Mouse (Mus musculus) small intestine, adult 10 weeks (tissue): Measurements from ENCODE around the gene Cflar. TPM values are rescaled to one million over a fixed set of nuclear protein-coding genes. Genes with fewer than 3 reads are reported as not detected.

Source experiments
- polyA plus RNA-seq: library from polyadenylated mRNA; stranded (reverse); fragments of 350-450 nt; fragmentation: Illumina TruSeq; extraction: RNeasy Lipid Tissue Mini Kit (QIAGEN cat#74804); gene quantifications from one replicate; pipeline ENCODE4 v1.2.3, GENCODE M21; 2014; ENCODE audit warnings: low replicate concordance

Gene Cflar
- 112 TPM for polyA plus RNA-seq

DNA sequence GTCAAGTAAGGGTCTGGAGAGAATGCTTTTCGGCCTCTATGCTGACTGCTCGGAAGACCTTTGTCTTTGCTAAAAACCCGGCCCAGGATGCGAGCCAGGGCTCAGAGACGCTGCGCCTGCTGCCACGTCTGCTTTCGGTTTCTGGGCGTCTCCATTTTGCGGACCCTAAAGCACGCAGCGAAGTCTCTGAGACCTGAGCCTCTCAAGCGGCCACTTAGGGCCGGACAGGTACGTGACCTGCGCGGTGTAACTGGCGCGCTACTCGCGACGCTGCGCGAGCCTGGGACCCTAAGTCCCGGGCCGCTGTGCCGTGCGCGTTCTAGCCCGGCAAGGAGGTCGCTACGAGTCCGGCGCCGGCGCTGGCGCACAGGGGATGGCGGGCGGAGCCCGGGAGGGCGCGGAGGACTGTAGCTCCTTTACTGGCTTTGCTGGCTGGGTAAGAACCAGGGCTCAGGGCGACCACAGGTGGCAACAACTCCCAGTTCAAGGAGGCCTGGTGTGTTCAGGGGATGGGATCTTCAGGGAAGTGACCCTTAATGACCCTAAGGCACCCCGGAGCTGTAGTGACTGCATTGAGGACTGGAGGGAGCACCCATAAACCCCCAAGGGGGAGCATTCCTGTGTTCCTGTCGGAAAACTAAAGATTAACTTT, at the start of gene Cflar:
TSS of gene Cflar (plus strand) at position 144 of the 652 bp plus-strand sequence.

DNA sequence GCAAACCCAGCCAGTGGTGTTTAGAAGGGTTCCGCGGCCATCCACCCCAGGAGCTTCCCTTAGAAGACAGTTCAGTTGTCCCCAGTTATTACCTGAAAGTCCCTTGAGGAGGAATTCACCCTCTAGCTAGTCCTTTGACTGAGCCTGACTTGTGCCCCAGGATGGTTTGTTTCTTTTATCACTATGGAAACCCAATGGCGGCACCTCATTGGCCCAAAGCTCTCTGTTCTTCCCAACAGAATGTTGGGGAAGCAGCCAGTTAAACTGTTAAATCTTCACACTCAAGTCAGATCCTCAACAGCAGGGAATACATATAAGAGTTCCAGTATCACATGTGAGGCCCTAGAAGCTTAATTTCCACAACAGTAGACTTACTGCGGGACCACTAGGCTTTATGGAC, 15.5 kb upstream of the Cflar start, which contains the start of gene Als2cr12:
TSS of gene Als2cr12 (minus strand) at position 180 of the 400 bp plus-strand sequence.

DNA sequence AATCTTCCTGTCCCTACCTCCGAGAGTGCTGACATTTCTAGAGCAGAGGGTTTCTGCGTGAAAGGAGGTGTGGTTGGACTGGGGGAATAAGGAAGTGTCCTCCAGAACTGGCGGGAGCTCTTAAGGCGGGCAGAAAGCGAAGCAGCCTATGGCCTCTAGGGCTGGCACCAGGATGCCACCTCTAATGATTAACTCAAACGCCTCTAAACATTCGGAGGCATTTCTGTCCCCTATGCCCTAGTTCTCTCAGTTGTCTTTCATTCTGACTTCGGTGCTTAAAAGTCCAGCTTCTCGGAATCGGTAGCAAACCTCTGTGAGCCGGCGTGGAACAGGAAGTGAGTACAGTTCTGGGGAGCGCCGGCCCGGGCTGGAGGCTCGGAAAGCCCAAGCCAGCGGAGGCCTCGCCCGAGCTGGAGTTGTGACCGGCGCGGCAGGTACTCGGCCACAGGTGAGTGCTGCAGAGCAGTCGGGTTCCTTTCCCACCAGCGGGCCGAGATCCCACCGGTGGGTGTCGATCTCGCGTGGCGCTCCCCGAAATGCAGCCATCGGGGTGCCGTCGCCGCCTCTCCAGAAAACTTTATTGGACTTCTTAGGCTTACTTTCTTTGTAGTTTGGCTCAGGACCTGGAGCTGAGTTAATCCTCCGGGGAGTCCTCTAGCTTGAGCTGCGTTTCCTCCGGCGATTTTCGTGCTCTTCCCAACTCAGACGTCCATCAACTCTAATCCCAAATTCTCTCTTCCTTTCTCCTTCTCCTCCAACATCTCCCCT, 84.2 kb downstream of the Cflar start, which contains the start of gene Casp8:
TSS of gene Casp8 (plus strand) at position 84 of the 768 bp plus-strand sequence.

Other genes with a start within 250 kb of the Cflar start
- gene Orc2, start 206.4 kb upstream of the Cflar start, polyA plus RNA-seq: 33.7 TPM
- gene Fam126b, start 125.2 kb upstream of the Cflar start, polyA plus RNA-seq: 52.1 TPM
- 79.7 TPM for gene Ndufb3, start 125.1 kb upstream of the Cflar start, polyA plus RNA-seq
- 39.4 TPM for gene Als2cr12, start 15.5 kb upstream of the Cflar start, polyA plus RNA-seq
- gene Casp8, start 83.9 kb downstream of the Cflar start, polyA plus RNA-seq: 126 TPM